Comparison of ENCODE assay signal across 28 mouse cellular contexts in genomic region chr6:121325740-121326139, GRCm38 (mm10). TPM values are rescaled to one million over a fixed set of nuclear protein-coding genes. Genes with fewer than 3 reads are reported as not detected.
A peak's percentile ranks its signal among the peaks of the same experiment; 100 is the strongest.
DNase-seq lines count a peak whose midpoint lies in the region; ATAC-seq and TF ChIP-seq lines count a peak whose summit lies in the region.
"Had no signal": no experiment of that assay in that cellular context is flagged by ENCODE, and none has a peak within 500 bp of the region (broad histone marks: within the 10 kb centered on the region; RNA-seq: fewer than 3 reads in every experiment).

No protein-coding gene starts in this region.

- H3K27me3 ChIP-seq in heart, embryonic 10.5 days (ENCODE audit: insufficient read depth, poor library complexity, severe bottlenecking): no peaks in the 10 kb centered on the region
- H3K27me3 ChIP-seq in limb, embryonic 14.5 days (ENCODE audit: control insufficient read depth, insufficient read depth, low read length): no peaks in the 10 kb centered on the region
- 0 out of 2 replicates have a peak, but pooled peaks cover 3% of the 10 kb centered on the region for H3K27me3 ChIP-seq in limb, embryonic 10.5 days (ENCODE audit: low read depth, poor library complexity, severe bottlenecking)
- peaks cover 20% of the 10 kb centered on the region for H3K27me3 ChIP-seq in myocyte (ENCODE audit: control insufficient read depth, insufficient read depth, insufficient read length)
- H3K27me3 ChIP-seq: embryonic facial prominence, embryonic 15.5 days; kidney, embryonic 15.5 days; liver, embryonic 15.5 days; midbrain, embryonic 15.5 days had no signal

- peak; percentile 95 for DNase-seq in heart, adult 11 months
- no peak for DNase-seq in heart, embryonic 10.5 days (ENCODE audit: low spot score)
- no peak for DNase-seq in limb, embryonic 14.5 days (ENCODE audit: low spot score)
- DNase-seq in limb, embryonic 10.5 days (ENCODE audit: low spot score): no peak
- DNase-seq in frontal cortex, postnatal 14 days (ENCODE audit: low spot score in 2 of 2): no peak
- DNase-seq: adrenal gland, postnatal 25 days; B cell, adult 2 months; cerebellum, adult 11-12 months; cerebellum, adult 9-11 months; gastrocnemius, postnatal 25 days; kidney, adult 11 months; layer of hippocampus, postnatal 36 days; left cerebral cortex, postnatal 4 days; lung, embryonic 14.5 days; lung, postnatal 14 days; right cerebral cortex, adult 18-20 months had no signal

- TF ChIP-seq POLR2A in limb, embryonic 14.5 days (IDR thresholded peaks at IDR 0.05; ENCODE audit: borderline replicate concordance, extremely low read depth, insufficient read depth, insufficient read length): no peak
- TF ChIP-seq POLR2A in myocyte (IDR thresholded peaks at IDR 0.05; ENCODE audit: insufficient read length, low read depth): no peak

- no peaks in the 10 kb centered on the region for H3K36me3 ChIP-seq in heart, embryonic 10.5 days
- H3K36me3 ChIP-seq in limb, embryonic 14.5 days (ENCODE audit: control insufficient read depth, insufficient read depth, low read length): no peaks in the 10 kb centered on the region
- H3K36me3 ChIP-seq in limb, embryonic 10.5 days: no peaks in the 10 kb centered on the region
- H3K36me3 ChIP-seq in myocyte (ENCODE audit: control insufficient read depth, insufficient read depth): no peaks in the 10 kb centered on the region
- H3K36me3 ChIP-seq: embryonic facial prominence, embryonic 15.5 days; hindbrain, embryonic 12.5 days; kidney, embryonic 15.5 days; liver, embryonic 15.5 days; midbrain, embryonic 10.5 days; midbrain, embryonic 15.5 days had no signal

- H3K4me1 ChIP-seq in heart, embryonic 10.5 days: peaks cover 26% of the 10 kb centered on the region
- peaks cover 5% of the 10 kb centered on the region for H3K4me1 ChIP-seq in limb, embryonic 14.5 days (ENCODE audit: control insufficient read depth, insufficient read depth, low read length)
- peaks cover 38% of the 10 kb centered on the region for H3K4me1 ChIP-seq in limb, embryonic 10.5 days
- H3K4me1 ChIP-seq: liver, embryonic 15.5 days had no signal

- ATAC-seq in limb, embryonic 14.5 days (ENCODE audit: low FRiP score, low read depth): 0 out of 2 replicates have a peak, but pooled peaks have one; percentile 25
- no peak for ATAC-seq in erythroblast, adult 5-6 weeks (replicated peaks; ENCODE audit: low FRiP score, poor library complexity, severe bottlenecking)
- ATAC-seq: forebrain, embryonic 14.5 days; midbrain, embryonic 15.5 days had no signal

- no peaks in the 10 kb centered on the region for H3K79me2 ChIP-seq in myocyte (ENCODE audit: control insufficient read depth, insufficient read depth)

- no peak overlapping the region for H3ac ChIP-seq in myocyte (ENCODE audit: control insufficient read depth, insufficient read length)

- H3K9ac ChIP-seq in limb, embryonic 14.5 days (ENCODE audit: low read depth, low read length, severe bottlenecking): no peak overlapping the region
- H3K9ac ChIP-seq: embryonic facial prominence, embryonic 15.5 days; hindbrain, embryonic 12.5 days; kidney, embryonic 15.5 days; liver, embryonic 15.5 days; lung, embryonic 14.5 days; midbrain, embryonic 15.5 days had no signal

- H3K9me3 ChIP-seq in heart, embryonic 10.5 days: no peaks in the 10 kb centered on the region
- H3K9me3 ChIP-seq in limb, embryonic 14.5 days (ENCODE audit: control insufficient read depth, low read length): no peaks in the 10 kb centered on the region
- no peaks in the 10 kb centered on the region for H3K9me3 ChIP-seq in limb, embryonic 10.5 days (replicated peaks)
- H3K9me3 ChIP-seq: embryonic facial prominence, embryonic 15.5 days; hindbrain, embryonic 12.5 days; kidney, embryonic 15.5 days; liver, embryonic 15.5 days; midbrain, embryonic 10.5 days; midbrain, embryonic 15.5 days had no signal

- H3K27ac ChIP-seq in heart, embryonic 10.5 days: no peak overlapping the region
- H3K27ac ChIP-seq in limb, embryonic 14.5 days (replicated peaks; ENCODE audit: low read depth, low read length): no peak overlapping the region
- no peak overlapping the region for H3K27ac ChIP-seq in limb, embryonic 10.5 days
- H3K27ac ChIP-seq: embryonic facial prominence, embryonic 15.5 days; hindbrain, embryonic 12.5 days; kidney, embryonic 15.5 days; liver, embryonic 15.5 days; midbrain, embryonic 15.5 days had no signal

- no peak overlapping the region for H3K4me3 ChIP-seq in heart, embryonic 10.5 days
- no peak overlapping the region for H3K4me3 ChIP-seq in limb, embryonic 14.5 days (replicated peaks; ENCODE audit: low read length)
- H3K4me3 ChIP-seq in limb, embryonic 10.5 days: no peak overlapping the region
- H3K4me3 ChIP-seq in myocyte: no peak overlapping the region
- H3K4me3 ChIP-seq: embryonic facial prominence, embryonic 15.5 days; heart, adult 2 months; hindbrain, embryonic 12.5 days; kidney, embryonic 15.5 days; liver, embryonic 15.5 days; midbrain, embryonic 10.5 days; midbrain, embryonic 15.5 days had no signal

- 75% methylated on average over 9 of the region's 9 CpGs for WGBS in heart, embryonic 10.5 days
- 75% methylated on average over 9 of the region's 9 CpGs for WGBS in limb, embryonic 14.5 days
- 80% methylated on average over 9 of the region's 9 CpGs for WGBS in limb, embryonic 10.5 days

- H3K4me2 ChIP-seq in limb, embryonic 14.5 days (replicated peaks; ENCODE audit: low read depth, low read length, severe bottlenecking): no peak overlapping the region
- peak overlapping the region; percentile 45 for H3K4me2 ChIP-seq in myocyte (ENCODE audit: low read depth)
- H3K4me2 ChIP-seq: embryonic facial prominence, embryonic 15.5 days; hindbrain, embryonic 12.5 days; kidney, embryonic 15.5 days; liver, embryonic 15.5 days; lung, embryonic 14.5 days; midbrain, embryonic 15.5 days had no signal

TF ChIP-seq in myocyte, 11 proteins besides CTCF, POLR2A, EP300 and RAD21:
- TF ChIP-seq POLR2AphosphoS2 (IDR thresholded peaks at IDR 0.05; ENCODE audit: insufficient read length, low read depth) (no peak), MYOD1 (IDR thresholded peaks at IDR 0.05; ENCODE audit: control insufficient read depth in 1 of 3, insufficient read length in 2 of 3, low read depth in 2 of 3) (peak; percentile 34 to 89 (median 71)), MAX (IDR thresholded peaks at IDR 0.05; ENCODE audit: low read depth) (no peak), SRF (IDR thresholded peaks at IDR 0.05; ENCODE audit: control insufficient read depth, insufficient read length, low read depth) (no peak), MYOG (IDR thresholded peaks at IDR 0.05; ENCODE audit: control insufficient read depth in 1 of 3, insufficient read depth in 1 of 3, insufficient read length in 2 of 3, low read depth in 2 of 3) (peak; percentile 59 to 89 (median 84)), REST (IDR thresholded peaks at IDR 0.05; ENCODE audit: insufficient read depth, insufficient read length) (no peak), USF1 (IDR thresholded peaks at IDR 0.05; ENCODE audit: low read depth) (no peak), CEBPB (IDR thresholded peaks at IDR 0.05; ENCODE audit: insufficient read depth, poor library complexity, severe bottlenecking) (no peak), TCF3 (IDR thresholded peaks at IDR 0.05; ENCODE audit: insufficient read length, low read depth) (peak; percentile 29), TCF12 (IDR thresholded peaks at IDR 0.05; ENCODE audit: insufficient read depth, poor library complexity, severe bottlenecking) (no peak), E2F4 (IDR thresholded peaks at IDR 0.05; ENCODE audit: insufficient read depth) (no peak)
TF ChIP-seq in myocyte: peak in this region for 3.

RNA-seq across cellular contexts. Expression of gene Slc6a12, which starts 17.1 kb away (rescaled TPM):
- 0.25 TPM in 1 of 2 replicates, not detected in the other for polyA plus RNA-seq in heart, embryonic 10.5 days (2016; fragmentation: Nextera tagmentation; extraction: Ambion mirVana)
- polyA plus RNA-seq in limb, embryonic 14.5 days (2012; rRNA removed): 0.23 and 0.35 TPM in 2 replicates
- not detected in 2 replicates for polyA plus RNA-seq in limb, embryonic 14.5 days (2014; fragmentation: Nextera tagmentation; extraction: Ambion mirVana)
- polyA plus RNA-seq in limb, embryonic 10.5 days (2016; fragmentation: Nextera tagmentation; extraction: Ambion mirVana): 0.55 and 1.0 TPM in 2 replicates
- not detected for polyA plus RNA-seq in myocyte (2012; fragmentation: generic; extraction: Trizol)
- 0.63 and 1.7 TPM in 2 replicates for total RNA-seq in erythroblast, adult 5-6 weeks (2015; ENCODE audit: low replicate concordance)
- total RNA-seq in erythroblast, adult 5-6 weeks (2017; ENCODE audit: low replicate concordance): 1.9 and 3.2 TPM in 2 replicates
- total RNA-seq: heart, adult 2 months had no signal
- polyA plus RNA-seq: embryonic facial prominence, embryonic 15.5 days; heart, embryonic 14.5 days; lung, embryonic 14.5 days; midbrain, embryonic 10.5 days; neural tube, embryonic 11.5 days had no signal

RNA-seq across cellular contexts. Expression of gene Slc6a13, which starts 25.7 kb away (rescaled TPM):
- polyA plus RNA-seq in heart, embryonic 10.5 days (2016; fragmentation: Nextera tagmentation; extraction: Ambion mirVana): 10.9 and 12.2 TPM in 2 replicates
- 3.2 and 3.3 TPM in 2 replicates for polyA plus RNA-seq in limb, embryonic 14.5 days (2012; rRNA removed)
- 2.4 and 2.6 TPM in 2 replicates for polyA plus RNA-seq in limb, embryonic 14.5 days (2014; fragmentation: Nextera tagmentation; extraction: Ambion mirVana)
- polyA plus RNA-seq in limb, embryonic 10.5 days (2016; fragmentation: Nextera tagmentation; extraction: Ambion mirVana): 1.1 and 1.7 TPM in 2 replicates
- polyA plus RNA-seq in myocyte (2012; fragmentation: generic; extraction: Trizol): 0.01 TPM
- total RNA-seq in erythroblast, adult 5-6 weeks (2015; ENCODE audit: low replicate concordance): 1.7 and 3.1 TPM in 2 replicates
- 0.56 and 1.4 TPM in 2 replicates for total RNA-seq in erythroblast, adult 5-6 weeks (2017; ENCODE audit: low replicate concordance)
